Mouse (Mus musculus) kidney, adult 2 months (tissue): ENCODE results near the gene Got1.

Experiments
- CTCF ChIP-seq: fragments of 200-500 bp; conservative IDR thresholded peaks from 2 replicates; pipeline ENCODE4 v1.5.1; 2011; ENCODE audit warnings: low read depth, mild to moderate bottlenecking, control low read depth, low read length, moderate library complexity, mixed read lengths; ENCODE audit not compliant: insufficient read depth, insufficient read length
- POLR2A ChIP-seq: fragments of 200-500 bp; IDR thresholded peaks from one replicate; pipeline ENCODE4 v1.6.1; 2011; ENCODE audit warnings: low read depth, low read length, control low read depth

DNA sequence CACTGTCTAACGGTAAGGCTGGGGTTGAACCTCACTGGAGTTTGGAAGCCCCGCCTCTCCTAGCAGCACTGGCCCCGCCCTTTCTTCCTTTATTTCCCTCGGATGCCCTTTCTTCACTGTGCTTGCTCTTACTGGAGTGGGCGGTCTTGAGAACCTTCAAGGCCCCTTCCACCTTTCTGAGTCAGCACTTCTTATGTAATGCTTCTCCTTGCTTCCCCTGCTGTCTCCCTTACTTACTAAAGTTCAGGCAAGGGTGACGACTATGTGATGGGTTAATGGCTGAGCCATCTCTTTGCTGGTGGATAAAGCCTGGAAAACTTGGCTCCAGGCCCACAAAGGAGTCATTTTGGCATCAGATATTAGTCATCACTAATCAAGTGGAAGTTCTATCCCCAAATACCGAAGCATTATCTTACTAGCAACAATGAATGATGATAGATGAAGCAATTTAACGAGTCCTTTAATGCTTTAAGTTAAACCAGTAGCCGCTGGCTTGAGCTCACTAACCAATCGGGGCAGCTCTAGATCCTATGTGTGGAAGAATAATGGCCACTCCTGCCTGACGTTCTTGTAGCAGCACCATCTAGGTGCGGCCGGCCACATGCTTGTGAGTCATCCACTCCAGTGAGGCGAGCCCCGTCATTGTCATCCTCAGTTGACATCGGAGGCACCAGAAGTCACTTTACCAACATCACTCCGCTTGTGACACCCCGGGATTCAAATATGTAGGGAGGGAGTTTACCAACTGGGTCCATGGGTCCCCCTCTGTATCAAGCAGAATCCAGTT lies 26.5 kb upstream of the Got1 start:
- TF ChIP-seq CTCF (no peak), POLR2A (no peak)
